Mouse (Mus musculus): Measurements from ENCODE around the gene Tfpt.
"Not testable (repeated sequence)": the region's sequence is repeated elsewhere in the genome, so short reads cannot be mapped to it uniquely, and the experiment has no call there.

- not testable (repeated sequence) for TF ChIP-seq CTCF (IDR thresholded peaks at IDR 0.05; ENCODE audit: low read depth, low read length); GATA1 (IDR thresholded peaks at IDR 0.05; ENCODE audit: borderline replicate concordance, low read length); TAL1 (conservative IDR thresholded peaks at IDR 0.05; ENCODE audit: low read depth, low read length); POLR2AphosphoS5 (IDR thresholded peaks at IDR 0.05; ENCODE audit: insufficient replicate concordance, low read depth, low read length); GATA2 (IDR thresholded peaks at IDR 0.05; ENCODE audit: borderline replicate concordance, low read depth, low read length)
Measured at GRCm38 (mm10) chr7:3597755-3598154, 32.0 kb downstream of the Tfpt start.

Measured in G1E (cell line).